Mouse (Mus musculus) midbrain, embryonic 12.5 days (tissue): Measurements from ENCODE around the gene Dtnbp1. TPM values are rescaled to one million over a fixed set of nuclear protein-coding genes. Genes with fewer than 3 reads are reported as not detected.

Experiments
- ATAC-seq: fragments of 200-750 bp; cut with Nextera tagmentation; 2 replicates; pipeline ENCODE4 v1.8.0; 2017; ENCODE audit warnings: low read depth, moderate TSS enrichment, moderate library complexity; ENCODE audit not compliant: low FRiP score
- H3K27ac ChIP-seq: fragments of 300-500 bp; sonication (generic); replicated peaks from 2 replicates; pipeline ENCODE4 v1.5.1; 2016; ENCODE audit warnings: mild to moderate bottlenecking
- H3K27me3 ChIP-seq: fragments of 300-500 bp; sonication (generic); 2 replicates; pipeline ENCODE4 v1.6.1; 2016; ENCODE audit warnings: mild to moderate bottlenecking
- H3K36me3 ChIP-seq: fragments of 300-500 bp; sonication (generic); 2 replicates; pipeline ENCODE4 v1.6.1; 2016
- H3K4me1 ChIP-seq: fragments of 300-500 bp; sonication (generic); 2 replicates; pipeline ENCODE4 v1.6.1; 2016
- H3K4me2 ChIP-seq: fragments of 300-500 bp; sonication (generic); replicated peaks from 2 replicates; pipeline ENCODE4 v1.6.1; 2016; ENCODE audit warnings: mild to moderate bottlenecking, moderate library complexity
- H3K4me3 ChIP-seq: fragments of 300-500 bp; sonication (generic); 2 replicates; pipeline ENCODE4 v1.5.1; 2016; ENCODE audit warnings: mild to moderate bottlenecking
- H3K9ac ChIP-seq: fragments of 300-500 bp; sonication (generic); replicated peaks from 2 replicates; pipeline ENCODE4 v1.6.1; 2016; ENCODE audit warnings: mild to moderate bottlenecking, moderate library complexity
- H3K9me3 ChIP-seq: fragments of 300-500 bp; sonication (generic); 2 replicates; pipeline ENCODE4 v1.6.1; 2016; ENCODE audit warnings: mild to moderate bottlenecking
- WGBS: fragments of 180-500 bp; shearing (Covaris S2); methylation state at CpG from one replicate; pipeline ENCODE4 v1.1.7; 2016; 5-methylcytosine and 5-hydroxymethylcytosine counted together
- polyA plus RNA-seq: library from polyadenylated mRNA; unstranded; fragments of >200 nt; fragmentation: Nextera tagmentation; extraction: Ambion mirVana; gene quantifications from 2 replicates; pipeline ENCODE4 v1.2.1, GENCODE M21; 2016

The Dtnbp1 gene
- polyA plus RNA-seq, 1 experiment from 2014 or later: 80.9 TPM

DNA sequence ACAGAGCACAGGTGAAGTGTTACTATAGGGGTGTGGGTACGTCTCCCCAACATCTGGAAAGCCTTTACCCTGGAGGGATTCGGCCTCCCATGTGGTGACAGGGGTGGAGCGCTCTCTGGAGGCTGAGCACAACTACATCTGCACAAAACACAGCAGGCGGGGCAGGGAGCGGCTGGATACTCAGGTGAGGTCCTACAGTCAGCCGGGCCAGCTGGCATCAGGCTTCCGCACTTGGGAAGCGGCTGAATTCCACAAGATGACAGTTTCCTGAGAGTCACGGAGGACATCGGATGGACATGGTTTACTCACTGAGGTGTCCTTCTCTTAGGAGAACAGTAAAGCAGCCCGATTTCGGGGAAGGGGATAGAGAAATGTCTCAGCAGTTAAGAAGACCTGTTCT is 2.7 kb downstream of the Dtnbp1 start:
- no peak overlapping the region for H3K4me2 ChIP-seq
- H3K4me3 ChIP-seq: no peak overlapping the region
- no peaks in the 10 kb centered on the region for H3K27me3 ChIP-seq
- no peak overlapping the region for H3K27ac ChIP-seq
- no peaks in the 10 kb centered on the region for H3K9me3 ChIP-seq
- no peak overlapping the region for H3K9ac ChIP-seq
- WGBS: 92% methylated on average over 12 of the region's 12 CpGs
- no peak for ATAC-seq
- peaks cover 16% of the 10 kb centered on the region for H3K4me1 ChIP-seq
- no peaks in the 10 kb centered on the region for H3K36me3 ChIP-seq

DNA sequence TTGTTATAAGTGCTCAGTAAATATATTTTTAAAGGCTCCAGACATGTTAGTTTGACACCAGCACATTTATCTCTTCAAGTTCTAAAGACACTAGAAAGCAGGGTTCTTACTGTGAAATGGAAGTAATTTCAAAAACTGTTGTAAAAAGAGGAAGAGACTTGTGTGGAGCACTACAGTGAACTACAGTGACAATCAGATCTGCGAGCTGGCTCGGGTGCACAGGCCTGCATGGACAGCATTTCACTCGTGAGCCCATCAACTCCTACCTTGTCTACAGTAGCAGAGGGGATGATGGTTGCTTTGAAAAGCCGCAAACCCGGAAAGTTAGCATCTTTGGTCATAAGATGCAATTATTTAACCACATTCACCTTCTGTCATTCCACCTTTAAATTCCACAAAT is 5.6 kb downstream of the Dtnbp1 start:
- H3K27me3 ChIP-seq: no peaks in the 10 kb centered on the region
- 0 out of 2 replicates have a peak, but pooled peaks cover 3% of the 10 kb centered on the region for H3K36me3 ChIP-seq
- no peak overlapping the region for H3K27ac ChIP-seq
- no peak overlapping the region for H3K4me2 ChIP-seq
- H3K4me3 ChIP-seq: no peak overlapping the region
- H3K9me3 ChIP-seq: no peaks in the 10 kb centered on the region
- H3K9ac ChIP-seq: no peak overlapping the region
- no peak for ATAC-seq
- H3K4me1 ChIP-seq: peaks cover 10% of the 10 kb centered on the region
- WGBS: 87% methylated on average over 5 of the region's 5 CpGs

DNA sequence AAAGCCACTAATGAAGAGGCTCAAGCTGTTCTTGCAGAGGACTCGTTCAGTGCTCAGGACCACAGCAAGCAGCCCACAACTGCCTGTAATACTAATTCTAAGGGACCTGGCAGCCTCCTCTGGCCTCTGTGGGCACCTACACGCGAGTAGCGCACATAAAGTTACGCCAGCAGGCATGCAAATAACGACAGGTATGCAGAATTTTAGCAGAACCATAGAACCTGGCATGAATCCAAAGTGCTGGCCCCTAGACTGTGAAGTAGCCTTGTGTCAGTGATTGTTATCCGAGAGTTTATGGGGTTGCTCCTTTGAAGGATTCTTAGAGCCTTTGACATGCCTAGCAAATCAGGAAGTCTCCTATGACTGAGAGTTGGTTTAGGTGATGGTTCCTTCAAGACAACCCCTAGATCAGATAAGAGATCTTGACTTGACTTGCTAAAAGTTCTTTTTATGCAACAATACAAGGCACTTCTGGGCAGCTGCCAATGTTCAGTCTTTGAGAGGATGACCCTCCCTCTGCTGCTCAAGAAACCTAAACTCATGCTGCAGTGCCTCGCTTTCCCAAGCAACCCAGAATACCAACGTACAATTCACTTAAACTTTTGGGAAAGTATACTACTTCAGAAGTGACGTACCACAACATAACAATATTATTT is 9.3 kb downstream of the Dtnbp1 start:
- Histone ChIP-seq H3K9ac (no peak overlapping the region), H3K4me1 (no peaks in the 10 kb centered on the region), H3K27me3 (no peaks in the 10 kb centered on the region), H3K4me2 (no peak overlapping the region), H3K4me3 (no peak overlapping the region), H3K27ac (no peak overlapping the region), H3K36me3 (0 out of 2 replicates have a peak, but pooled peaks cover 3% of the 10 kb centered on the region), H3K9me3 (no peaks in the 10 kb centered on the region)
- 94% methylated on average over 10 of the region's 10 CpGs for WGBS
- no peak for ATAC-seq

DNA sequence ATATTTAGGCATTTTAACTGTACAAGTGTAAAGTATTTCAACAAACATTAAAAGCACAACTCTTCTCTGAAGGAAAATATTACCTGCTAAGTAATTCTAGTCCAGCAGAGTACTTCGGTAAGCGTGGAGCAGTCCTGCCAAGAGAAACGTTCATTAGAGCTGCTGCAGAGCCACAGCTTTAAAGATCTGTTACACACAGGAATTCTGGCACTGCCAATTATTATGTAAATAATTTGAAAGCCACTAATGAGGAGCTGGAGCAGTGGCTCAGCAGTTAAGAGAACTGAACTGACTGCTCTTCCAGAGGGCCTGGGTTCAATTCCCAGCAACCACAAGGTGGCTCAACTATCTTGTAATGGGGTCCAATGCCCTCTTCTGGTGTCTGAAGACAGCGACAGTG is 10.0 kb downstream of the Dtnbp1 start:
- Histone ChIP-seq H3K4me2 (no peak overlapping the region), H3K9me3 (no peaks in the 10 kb centered on the region), H3K36me3 (0 out of 2 replicates have a peak, but pooled peaks cover 3% of the 10 kb centered on the region), H3K4me1 (no peaks in the 10 kb centered on the region), H3K27ac (no peak overlapping the region), H3K4me3 (no peak overlapping the region), H3K9ac (no peak overlapping the region), H3K27me3 (no peaks in the 10 kb centered on the region)
- 79% methylated on average over 4 of the region's 4 CpGs for WGBS
- ATAC-seq: no peak

DNA sequence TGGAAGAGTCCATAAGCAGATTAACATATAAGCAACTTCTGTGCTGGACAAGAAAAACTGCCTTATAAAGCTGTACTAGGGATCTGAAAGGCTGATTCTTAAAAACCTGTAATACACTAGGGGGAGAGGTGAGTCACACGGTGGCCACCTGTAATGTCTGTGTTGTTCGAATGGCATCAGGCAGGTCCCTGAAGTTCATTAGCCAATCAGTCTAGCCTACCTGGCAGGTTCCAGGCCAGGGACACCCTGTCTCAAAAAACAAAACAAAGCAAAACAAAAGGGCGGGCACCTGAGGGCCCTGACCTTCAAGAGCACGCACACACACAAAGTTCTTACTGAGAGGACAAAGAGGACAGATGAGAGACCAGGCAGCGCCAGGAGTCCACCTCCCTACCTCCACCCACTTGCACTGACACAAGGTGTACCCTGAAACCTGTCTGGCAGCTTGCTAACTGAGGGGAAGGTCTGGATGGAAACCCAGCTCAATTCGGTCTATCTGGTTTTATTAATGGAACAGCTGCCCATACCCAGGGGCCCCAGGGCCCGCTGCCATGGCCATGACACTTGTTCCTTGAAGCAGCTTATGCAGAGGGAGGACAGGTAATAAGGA is 11.8 kb downstream of the Dtnbp1 start:
- Histone ChIP-seq H3K9ac (no peak overlapping the region), H3K36me3 (0 out of 2 replicates have a peak, but pooled peaks cover 3% of the 10 kb centered on the region), H3K4me3 (no peak overlapping the region), H3K27me3 (no peaks in the 10 kb centered on the region), H3K27ac (no peak overlapping the region), H3K9me3 (no peaks in the 10 kb centered on the region), H3K4me1 (no peaks in the 10 kb centered on the region), H3K4me2 (no peak overlapping the region)
- ATAC-seq: no peak
- 89% methylated on average over 7 of the region's 7 CpGs for WGBS

DNA sequence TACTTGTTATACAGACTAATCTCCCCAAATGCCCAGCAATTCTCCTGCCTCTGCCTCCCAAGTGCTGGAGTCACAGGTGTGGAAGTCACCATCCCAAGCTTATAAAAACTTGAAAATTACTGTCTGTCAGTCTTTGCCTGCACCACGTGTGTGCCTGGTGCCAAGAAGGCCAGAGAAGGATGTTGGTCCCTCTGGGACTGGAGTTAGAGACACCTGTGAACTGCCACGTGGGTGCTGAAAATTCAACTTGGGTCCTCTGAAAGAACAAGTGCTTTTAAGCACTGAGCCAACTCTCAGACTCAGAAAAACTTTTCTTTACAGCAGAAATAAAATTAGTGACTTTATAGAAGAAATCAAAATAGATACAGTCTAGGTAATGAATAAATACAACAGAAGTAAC is 15.6 kb downstream of the Dtnbp1 start:
- Histone ChIP-seq H3K4me3 (no peak overlapping the region), H3K27me3 (no peaks in the 10 kb centered on the region), H3K27ac (no peak overlapping the region), H3K9ac (no peak overlapping the region), H3K36me3 (peaks cover 4% of the 10 kb centered on the region; the same call in 1 of the 2 replicates), H3K9me3 (no peaks in the 10 kb centered on the region), H3K4me1 (no peaks in the 10 kb centered on the region), H3K4me2 (no peak overlapping the region)
- ATAC-seq: no peak
- WGBS: 76% methylated on average over 2 of the region's 2 CpGs

DNA sequence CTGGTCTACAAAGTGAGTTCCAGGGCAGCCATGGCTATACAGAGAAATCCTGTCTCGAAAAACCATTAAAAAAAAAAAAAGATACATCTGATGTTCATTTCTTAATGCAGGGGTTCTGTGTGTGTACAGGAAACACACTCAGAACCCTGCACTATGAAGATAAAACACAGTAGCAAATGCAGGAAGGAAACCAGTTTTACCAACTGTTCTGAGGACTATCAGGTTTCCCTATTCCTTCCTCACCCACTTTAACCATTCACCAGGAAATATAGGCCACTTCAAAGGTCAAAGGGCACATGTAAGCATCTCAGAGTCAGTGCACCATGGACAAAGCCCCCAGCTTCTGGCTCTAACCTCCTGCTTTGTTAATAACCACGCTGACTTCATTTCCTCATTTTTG is 16.6 kb downstream of the Dtnbp1 start:
- H3K27ac ChIP-seq: no peak overlapping the region
- no peak for ATAC-seq
- no peak overlapping the region for H3K4me2 ChIP-seq
- no peaks in the 10 kb centered on the region for H3K27me3 ChIP-seq
- peaks cover 4% of the 10 kb centered on the region; the same call in 1 of the 2 replicates for H3K36me3 ChIP-seq
- WGBS: 86% methylated on average over 2 of the region's 2 CpGs
- no peaks in the 10 kb centered on the region; the same call in 1 of the 2 replicates for H3K4me1 ChIP-seq
- no peak overlapping the region for H3K9ac ChIP-seq
- H3K9me3 ChIP-seq: no peaks in the 10 kb centered on the region
- no peak overlapping the region for H3K4me3 ChIP-seq

DNA sequence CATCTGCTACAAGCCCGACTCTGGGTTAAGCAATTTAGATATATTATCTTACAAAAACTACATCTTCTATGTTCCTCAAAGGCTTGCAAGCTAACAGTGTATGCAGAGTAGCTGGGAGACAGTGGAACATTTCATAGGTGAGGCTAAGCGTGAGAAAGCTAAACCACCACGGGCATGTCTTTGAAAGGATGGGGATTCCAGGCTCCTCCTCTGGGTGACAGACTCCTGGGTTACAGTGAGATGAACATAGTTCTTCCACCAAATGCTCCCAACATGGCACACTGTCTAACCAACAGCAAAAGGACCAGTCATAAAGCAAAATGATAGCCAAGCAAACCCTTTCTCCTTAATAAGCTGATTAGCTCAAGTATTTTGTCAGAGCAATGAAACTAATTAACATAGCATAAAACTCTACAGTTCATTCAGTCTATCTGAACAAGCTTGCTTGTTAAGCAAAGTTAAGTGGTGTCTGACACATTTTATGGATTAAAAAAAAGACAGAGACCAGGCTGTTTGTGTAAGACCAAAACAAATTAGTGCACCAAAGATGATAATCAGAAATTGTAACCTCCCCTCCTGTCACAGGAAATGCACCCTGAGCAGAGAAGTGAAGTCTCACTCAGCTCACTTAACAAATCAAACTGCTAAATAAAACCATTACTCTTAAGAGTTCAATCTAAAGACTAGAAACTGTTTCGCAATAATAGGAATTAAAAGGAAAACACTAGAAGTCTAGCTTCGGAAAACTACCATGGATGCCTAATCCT is 18.1 kb downstream of the Dtnbp1 start:
- no peak overlapping the region for H3K4me3 ChIP-seq
- no peaks in the 10 kb centered on the region for H3K27me3 ChIP-seq
- 88% methylated on average over 5 of the region's 5 CpGs for WGBS
- H3K4me2 ChIP-seq: no peak overlapping the region
- H3K9ac ChIP-seq: no peak overlapping the region
- H3K27ac ChIP-seq: no peak overlapping the region
- no peak for ATAC-seq
- H3K4me1 ChIP-seq: no peaks in the 10 kb centered on the region; the same call in 1 of the 2 replicates
- no peaks in the 10 kb centered on the region for H3K9me3 ChIP-seq
- peaks cover 4% of the 10 kb centered on the region; the same call in 1 of the 2 replicates for H3K36me3 ChIP-seq

DNA sequence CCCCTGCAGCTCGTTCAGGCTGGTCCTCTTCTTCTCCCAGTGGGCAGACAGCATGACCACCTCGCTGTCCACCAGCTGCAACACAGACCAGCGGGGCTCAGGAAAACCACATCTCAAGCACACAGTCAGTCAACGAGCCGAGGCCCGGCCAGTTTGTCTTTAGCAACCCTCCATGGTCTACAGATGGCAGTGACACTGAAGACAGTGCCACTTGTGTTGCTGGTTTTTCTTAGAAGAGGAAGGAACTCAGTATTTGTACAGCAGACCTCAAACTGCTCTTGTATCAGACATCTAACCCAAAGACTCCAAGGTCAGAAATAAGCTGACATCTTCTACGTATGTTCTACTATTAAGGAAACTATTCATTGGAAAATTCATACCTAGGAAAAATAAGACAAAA is 19.1 kb downstream of the Dtnbp1 start:
- no peak overlapping the region for H3K27ac ChIP-seq
- no peak overlapping the region for H3K9ac ChIP-seq
- peaks cover 4% of the 10 kb centered on the region; the same call in 1 of the 2 replicates for H3K36me3 ChIP-seq
- H3K27me3 ChIP-seq: no peaks in the 10 kb centered on the region
- H3K4me1 ChIP-seq: no peaks in the 10 kb centered on the region; the same call in 1 of the 2 replicates
- 87% methylated on average over 7 of the region's 7 CpGs for WGBS
- H3K4me2 ChIP-seq: no peak overlapping the region
- no peak overlapping the region for H3K4me3 ChIP-seq
- no peak for ATAC-seq
- no peaks in the 10 kb centered on the region for H3K9me3 ChIP-seq

DNA sequence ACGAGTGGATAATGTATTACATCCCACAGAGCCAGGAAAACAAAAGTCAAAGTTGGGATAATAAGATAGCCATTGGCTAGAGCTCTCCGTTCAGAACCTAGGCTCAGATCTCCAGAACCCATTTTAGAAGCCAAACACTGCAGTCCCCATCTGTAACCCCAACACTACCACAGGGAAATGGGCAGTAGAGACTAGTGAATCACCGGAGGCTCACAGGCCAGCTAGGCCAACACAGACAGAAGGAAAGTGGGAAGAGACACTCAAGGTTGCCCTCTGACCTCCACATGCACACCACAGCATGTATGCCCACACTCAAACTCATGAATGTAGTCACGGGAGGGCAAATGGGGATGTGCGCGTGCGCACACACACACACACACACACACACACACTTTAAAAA is 22.5 kb downstream of the Dtnbp1 start:
- H3K4me3 ChIP-seq: no peak overlapping the region
- H3K4me1 ChIP-seq: peaks cover 8% of the 10 kb centered on the region
- H3K4me2 ChIP-seq: no peak overlapping the region
- H3K9me3 ChIP-seq: no peaks in the 10 kb centered on the region
- WGBS: 92% methylated on average over 7 of the region's 7 CpGs
- H3K27me3 ChIP-seq: no peaks in the 10 kb centered on the region
- ATAC-seq: no peak
- no peaks in the 10 kb centered on the region for H3K36me3 ChIP-seq
- H3K27ac ChIP-seq: no peak overlapping the region
- no peak overlapping the region for H3K9ac ChIP-seq

DNA sequence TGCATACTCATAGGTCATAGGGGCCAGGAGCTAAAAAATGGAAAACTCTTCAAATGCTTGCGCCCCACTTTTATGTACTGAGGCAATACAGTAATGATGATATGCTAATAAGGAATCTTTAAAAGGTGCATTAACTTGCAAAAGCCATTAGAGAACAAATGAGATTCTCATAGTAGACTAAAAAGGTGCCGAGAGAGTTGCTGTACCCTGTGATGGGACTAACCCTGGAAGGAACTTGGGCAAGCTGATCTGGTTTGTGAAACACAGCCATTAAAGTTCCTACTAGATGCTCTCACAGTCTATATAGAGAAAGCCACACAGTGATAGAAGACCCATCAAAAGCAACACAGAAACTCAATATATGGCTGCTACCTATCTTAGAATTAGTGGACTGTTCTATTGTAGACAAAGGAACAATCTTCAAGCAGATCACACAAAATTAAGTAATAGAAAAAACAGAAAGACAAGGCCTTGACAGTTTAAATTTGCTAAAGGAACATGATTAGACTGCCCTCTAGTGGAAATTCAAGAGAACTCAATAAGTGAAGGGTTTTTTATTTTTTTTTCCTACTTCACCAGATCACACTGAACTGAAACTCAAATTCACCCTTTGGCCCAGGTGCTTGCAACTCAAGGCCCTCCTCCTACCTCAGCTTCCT is 24.3 kb downstream of the Dtnbp1 start:
- no peak for ATAC-seq
- H3K27me3 ChIP-seq: no peaks in the 10 kb centered on the region
- H3K4me2 ChIP-seq: no peak overlapping the region
- H3K4me3 ChIP-seq: no peak overlapping the region
- H3K36me3 ChIP-seq: no peaks in the 10 kb centered on the region
- no peaks in the 10 kb centered on the region for H3K9me3 ChIP-seq
- 0 out of 2 replicates have a peak overlapping the region, but pooled peaks have one; percentile 1 for H3K27ac ChIP-seq
- H3K9ac ChIP-seq: no peak overlapping the region
- H3K4me1 ChIP-seq: peaks cover 8% of the 10 kb centered on the region
- 74% methylated on average over 2 of the region's 2 CpGs for WGBS

DNA sequence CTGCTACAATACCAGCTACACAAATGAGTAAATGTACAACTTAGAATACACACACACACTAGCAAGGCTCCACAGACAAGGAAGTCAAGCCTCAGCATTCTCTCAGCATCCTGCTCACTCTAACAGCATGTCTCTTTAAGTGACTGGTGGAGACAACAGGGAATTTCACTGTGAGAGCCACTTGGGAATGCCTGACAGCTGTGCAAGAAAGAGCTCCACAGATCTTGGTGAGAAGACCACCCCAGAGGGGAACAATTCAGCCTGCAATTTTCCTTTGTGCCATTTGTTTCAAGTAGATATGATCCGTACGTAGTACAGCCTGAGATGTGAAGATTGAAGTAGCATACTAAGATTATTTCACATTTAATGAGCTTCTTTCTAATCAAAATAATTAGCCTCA is 24.9 kb downstream of the Dtnbp1 start:
- WGBS: 40% methylated on average over 2 of the region's 2 CpGs
- peaks cover 8% of the 10 kb centered on the region for H3K4me1 ChIP-seq
- H3K27me3 ChIP-seq: no peaks in the 10 kb centered on the region
- no peak overlapping the region for H3K4me2 ChIP-seq
- no peak overlapping the region for H3K9ac ChIP-seq
- no peak for ATAC-seq
- no peaks in the 10 kb centered on the region for H3K9me3 ChIP-seq
- H3K36me3 ChIP-seq: no peaks in the 10 kb centered on the region
- peak overlapping the region; percentile 46; the same call in 1 of the 2 replicates for H3K27ac ChIP-seq
- H3K4me3 ChIP-seq: no peak overlapping the region
